Mouse (Mus musculus) embryonic fibroblast, embryonic 13.5 days (primary cell): ENCODE measurements around the gene Kctd5.

Source experiments
- CTCF ChIP-seq: IDR thresholded peaks from 2 replicates; pipeline ENCODE4 v1.5.1; 2011; ENCODE audit warnings: mild to moderate bottlenecking, control low read depth, low read length, moderate library complexity, borderline replicate concordance; ENCODE audit not compliant: insufficient read depth
- POLR2A ChIP-seq: IDR thresholded peaks from 2 replicates; pipeline ENCODE4 v1.6.1; 2011; ENCODE audit warnings: low read depth, mild to moderate bottlenecking, control low read depth, low read length, moderate library complexity

DNA sequence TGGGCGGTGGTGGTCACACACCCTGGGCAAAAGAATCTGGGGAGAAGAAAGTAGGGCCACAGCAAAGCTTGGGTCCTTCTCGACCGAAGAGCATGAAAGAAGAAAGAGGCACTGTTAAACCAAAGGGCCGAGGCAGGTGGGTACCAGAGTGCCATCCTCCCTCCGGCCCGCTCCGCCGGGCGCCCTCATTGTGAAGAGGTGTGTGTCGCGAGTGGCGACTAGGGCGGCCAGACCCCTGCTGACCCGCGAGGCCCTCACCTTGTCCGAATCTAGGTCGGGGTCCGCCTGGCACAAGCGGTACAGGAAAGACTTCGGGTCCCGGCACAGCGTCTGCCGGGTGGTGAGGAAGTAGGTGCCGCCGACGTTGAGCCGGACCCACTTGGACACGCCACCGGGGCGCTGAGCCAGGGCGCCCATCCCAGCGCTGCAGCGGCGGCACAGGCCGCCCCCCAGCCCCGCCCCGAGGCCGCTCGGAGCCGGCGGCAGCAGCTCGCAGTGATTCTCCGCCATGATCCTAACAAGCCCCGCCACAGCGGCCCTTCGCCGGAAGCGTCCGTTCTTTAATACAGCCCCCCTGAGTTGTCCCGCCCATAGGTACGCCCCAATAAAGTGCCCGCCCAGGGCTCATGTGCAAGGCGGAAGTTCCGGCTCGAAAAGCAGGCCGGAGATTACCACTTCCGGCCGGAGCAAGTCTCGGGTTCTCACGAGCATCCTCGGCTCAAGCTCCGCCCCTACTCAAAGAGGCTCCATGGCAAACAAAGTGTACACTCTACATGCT is at the start of gene Kctd5:
- TF ChIP-seq CTCF (no peak), POLR2A (peak; percentile 88)
